Mouse (Mus musculus): ENCODE data around the gene Mvd.

The Mvd gene

GRCm38 (mm10) chr8:122426145-122426544 is 17.1 kb downstream of the Mvd start:
- no peak for DNase-seq (ENCODE audit: low spot score)

- DNase-seq (ENCODE audit: low spot score) = no peak
Observed at GRCm38 (mm10) chr8:122423659-122424058, 19.6 kb downstream of the Mvd start.

- no peak for DNase-seq (ENCODE audit: low spot score)
Observed at GRCm38 (mm10) chr8:122423217-122423616, 20.0 kb downstream of the Mvd start.

GRCm38 (mm10) chr8:122421376-122422070 is 21.7 kb downstream of the Mvd start, which contains the start of gene Il17c:
Gene Il17c, plus strand, starts transcription at chr8:122422020.
- DNase-seq (ENCODE audit: low spot score) = no peak

GRCm38 (mm10) chr8:122419881-122420555 is 23.2 kb downstream of the Mvd start:
- DNase-seq (ENCODE audit: low spot score) = no peak

- DNase-seq (ENCODE audit: low spot score) = no peak
Observed at GRCm38 (mm10) chr8:122415554-122415953, 27.7 kb downstream of the Mvd start.

GRCm38 (mm10) chr8:122414311-122414710 is 28.9 kb downstream of the Mvd start:
- DNase-seq (ENCODE audit: low spot score) = no peak

GRCm38 (mm10) chr8:122407678-122408077 is 35.5 kb downstream of the Mvd start:
- no peak for DNase-seq (ENCODE audit: low spot score)

GRCm38 (mm10) chr8:122405146-122405805 is 37.9 kb downstream of the Mvd start:
- no peak for DNase-seq (ENCODE audit: low spot score)

GRCm38 (mm10) chr8:122398186-122398585 is 45.0 kb downstream of the Mvd start:
- DNase-seq (ENCODE audit: low spot score) = no peak

- DNase-seq (ENCODE audit: low spot score) = no peak
Observed at GRCm38 (mm10) chr8:122395291-122395690, 47.9 kb downstream of the Mvd start.

- DNase-seq (ENCODE audit: low spot score) = no peak
Observed at GRCm38 (mm10) chr8:122393717-122394116, 49.5 kb downstream of the Mvd start.

GRCm38 (mm10) chr8:122390758-122391157 is 52.5 kb downstream of the Mvd start:
- DNase-seq (ENCODE audit: low spot score) = no peak

- no peak for DNase-seq (ENCODE audit: low spot score)
Observed at GRCm38 (mm10) chr8:122389357-122389756, 53.9 kb downstream of the Mvd start.

All from retina, embryonic 14.5 days (tissue).